Mouse (Mus musculus) liver, adult 2 months (tissue): ENCODE measurements around the gene Ttc39b. TPM values are rescaled to one million over a fixed set of nuclear protein-coding genes. Genes with fewer than 3 reads are reported as not detected.
A peak's percentile ranks its signal among the peaks of the same experiment; 100 is the strongest.

Source experiments
- DNase-seq: peaks from one replicate; pipeline ENCODE4 v3.0.0-alpha.2; 2011; ENCODE audit warnings: low read depth, low spot score; ENCODE audit errors: extremely low read depth
- H3K27ac ChIP-seq: fragments of 200-500 bp; replicated peaks from 2 replicates; pipeline ENCODE4 v1.5.1; 2012; ENCODE audit warnings: low read depth, mild to moderate bottlenecking, control low read depth, inconsistent platforms, low read length; ENCODE audit not compliant: insufficient read depth
- H3K27me3 ChIP-seq: fragments of 200-500 bp; 2 replicates; pipeline ENCODE4 v1.6.1; 2012; ENCODE audit warnings: mild to moderate bottlenecking, moderate library complexity, low read length, inconsistent platforms; ENCODE audit not compliant: control insufficient read depth, insufficient read depth
- H3K36me3 ChIP-seq: fragments of 200-500 bp; 2 replicates; pipeline ENCODE4 v1.6.1; 2012; ENCODE audit warnings: low read length, inconsistent platforms; ENCODE audit not compliant: control insufficient read depth, insufficient read depth
- H3K4me1 ChIP-seq: fragments of 200-500 bp; 2 replicates; pipeline ENCODE4 v1.6.1; 2011; ENCODE audit warnings: low read length; ENCODE audit not compliant: control insufficient read depth, insufficient read depth
- H3K4me3 ChIP-seq: fragments of 200-500 bp; 2 replicates; pipeline ENCODE4 v1.5.1; 2011; ENCODE audit warnings: low read depth, mild to moderate bottlenecking, control low read depth, low read length, moderate library complexity; ENCODE audit not compliant: insufficient read depth
- H3K79me2 ChIP-seq: fragments of 200-500 bp; 2 replicates; pipeline ENCODE4 v1.6.1; 2012; ENCODE audit warnings: inconsistent platforms, mild to moderate bottlenecking, low read length, moderate library complexity; ENCODE audit not compliant: control insufficient read depth, insufficient read depth
- H3K9ac ChIP-seq: fragments of 200-500 bp; 2 replicates; pipeline ENCODE4 v1.6.1; 2012; ENCODE audit warnings: low read depth, mild to moderate bottlenecking, control low read depth, inconsistent platforms, low read length
- CTCF ChIP-seq: fragments of 200-500 bp; IDR thresholded peaks from 2 replicates; pipeline ENCODE4 v1.5.1; 2011; ENCODE audit warnings: low read depth, low read length, control low read depth
- POLR2A ChIP-seq: fragments of 200-500 bp; IDR thresholded peaks from 2 replicates; pipeline ENCODE4 v1.6.1; 2011; ENCODE audit warnings: low read length, control low read depth; ENCODE audit not compliant: insufficient read depth; ENCODE audit errors: extremely low read depth
- WGBS: fragments of 180-500 bp; shearing (Covaris S2); methylation state at CpG from one replicate; pipeline ENCODE4 v1.1.7; 2018; 5-methylcytosine and 5-hydroxymethylcytosine counted together
- polyA plus RNA-seq: library from polyadenylated mRNA; depleted of rRNA; stranded (reverse); fragments of >200 nt; gene quantifications from 2 replicates; pipeline ENCODE4 v1.2.3, GENCODE M21; 2012
- total RNA-seq: library from RNA; depleted of rRNA; stranded (reverse); fragments of >200 nt; gene quantifications from 2 replicates; pipeline ENCODE4 v1.2.3, GENCODE M21; 2014

Gene Ttc39b
- total and polyA plus RNA-seq, 2 experiments, result 6.7 to 21.0 TPM

DNA sequence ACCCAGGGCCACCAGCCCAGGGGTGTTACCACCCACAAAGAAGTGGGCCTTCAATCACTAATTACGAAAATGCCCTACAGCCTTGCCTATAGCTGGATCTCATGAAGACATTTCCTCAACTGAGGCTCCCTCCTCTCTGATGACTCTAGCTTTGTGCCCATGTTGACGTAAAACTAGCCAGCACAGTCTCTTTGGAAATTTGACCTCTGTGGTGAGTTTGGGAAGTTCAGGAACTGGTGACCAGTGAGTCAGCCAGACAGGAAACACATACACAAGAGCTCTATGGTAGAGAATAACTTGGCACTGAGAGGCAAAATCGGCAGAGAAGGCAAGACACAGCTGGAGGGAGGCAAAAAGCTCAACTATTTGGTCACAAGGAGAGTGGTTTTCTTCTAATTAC, 15.1 kb downstream of the Ttc39b start:
- TF ChIP-seq POLR2A (no peak), CTCF (no peak)
- peaks cover 41% of the 10 kb centered on the region for H3K79me2 ChIP-seq
- H3K4me1 ChIP-seq, result peaks cover 18% of the 10 kb centered on the region
- H3K9ac ChIP-seq, result no peak overlapping the region
- H3K27ac ChIP-seq, result peak overlapping the region; percentile 70
- 37% methylated on average over 3 of the region's 3 CpGs for WGBS
- H3K36me3 ChIP-seq, result no peaks in the 10 kb centered on the region
- DNase-seq, result peak; percentile 82
- no peak overlapping the region for H3K4me3 ChIP-seq
- H3K27me3 ChIP-seq, result no peaks in the 10 kb centered on the region

DNA sequence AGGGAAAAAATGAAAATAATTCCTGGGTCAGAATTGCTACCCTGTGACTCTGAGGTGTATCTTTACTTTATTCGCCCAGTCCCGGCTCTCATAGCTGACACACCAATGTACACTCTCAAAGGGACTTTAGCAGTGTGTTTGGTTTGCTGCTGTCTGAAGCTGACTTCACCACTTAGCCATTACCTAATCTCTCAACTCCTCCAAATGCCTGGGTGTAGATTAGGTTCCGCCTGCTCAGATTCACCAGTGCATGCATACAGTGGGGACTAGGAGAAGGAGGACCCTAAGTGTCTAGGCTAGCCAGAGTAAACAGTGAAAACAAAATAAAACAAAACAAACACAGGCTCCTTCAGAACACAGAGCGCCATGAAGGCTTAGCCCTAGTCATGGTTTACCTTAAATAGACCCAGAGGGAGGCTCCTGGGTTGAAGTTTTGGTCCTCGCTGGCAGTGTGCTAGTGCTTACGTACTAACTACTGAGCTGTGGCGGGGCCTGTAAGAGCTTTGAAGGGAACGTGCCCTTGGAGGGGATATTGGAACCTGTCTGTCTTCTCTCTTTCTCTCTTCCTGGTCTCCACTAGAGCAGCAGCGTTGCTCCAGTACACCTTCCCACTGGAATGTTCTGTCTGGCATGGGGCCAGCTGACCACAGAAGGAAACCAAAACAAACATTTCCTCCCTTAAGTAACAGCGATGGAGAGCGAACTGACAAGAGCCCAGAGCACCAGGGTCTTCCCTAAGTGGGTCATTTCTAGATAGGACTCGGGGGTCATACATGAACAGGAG, 16.2 kb downstream of the Ttc39b start:
- Histone ChIP-seq H3K27me3 (no peaks in the 10 kb centered on the region), H3K4me1 (peaks cover 20% of the 10 kb centered on the region), H3K27ac (no peak overlapping the region), H3K9ac (no peak overlapping the region), H3K36me3 (no peaks in the 10 kb centered on the region), H3K4me3 (no peak overlapping the region), H3K79me2 (peaks cover 40% of the 10 kb centered on the region)
- no peak for DNase-seq
- TF ChIP-seq POLR2A (no peak), CTCF (no peak)
- WGBS, result 79% methylated on average over 12 of the region's 12 CpGs

DNA sequence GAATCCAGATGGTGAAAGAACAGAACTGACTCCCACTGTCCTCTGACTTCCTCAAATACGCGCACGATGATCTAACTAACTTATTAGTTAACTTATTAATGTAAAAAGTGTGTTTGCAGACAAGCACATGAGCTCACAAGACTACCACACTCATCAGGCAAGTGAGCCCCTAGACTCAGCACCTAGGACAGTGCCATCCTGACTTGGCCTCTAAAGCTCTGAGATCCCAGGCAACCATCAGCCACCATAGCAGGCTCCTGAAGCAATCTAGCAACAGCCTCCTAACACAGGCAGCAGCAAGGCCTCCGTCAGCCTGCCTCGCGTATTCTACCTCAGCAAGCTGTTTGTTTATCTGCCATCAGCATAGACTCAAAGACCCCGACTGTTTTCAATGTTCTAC, 17.2 kb downstream of the Ttc39b start:
- WGBS, result 82% methylated on average over 7 of the region's 7 CpGs

DNA sequence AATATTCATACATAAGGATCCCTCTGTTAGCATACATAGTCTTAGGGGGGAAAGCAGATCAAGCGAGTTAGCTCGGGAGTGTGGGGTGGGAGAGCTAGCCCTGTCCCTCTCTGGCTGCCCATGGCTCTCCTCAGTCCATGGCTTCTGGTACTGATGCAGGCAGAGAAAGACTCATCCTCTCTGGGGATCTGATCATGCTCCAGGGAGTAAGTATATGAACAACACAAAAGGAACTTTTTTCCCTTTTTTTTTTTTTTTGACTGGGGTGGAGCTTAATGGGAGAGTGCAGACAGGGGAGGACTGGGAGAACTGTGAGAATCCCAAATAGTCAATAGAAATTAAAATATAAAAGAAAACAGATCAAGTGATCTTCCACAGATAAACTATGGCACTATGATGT, 19.0 kb downstream of the Ttc39b start:
- no peak for DNase-seq
- WGBS, result 92% methylated on average over 2 of the region's 2 CpGs
- H3K79me2 ChIP-seq, result peaks cover 36% of the 10 kb centered on the region; the same call in 1 of the 2 replicates
- no peaks in the 10 kb centered on the region for H3K27me3 ChIP-seq
- no peaks in the 10 kb centered on the region for H3K36me3 ChIP-seq
- H3K4me3 ChIP-seq, result no peak overlapping the region
- H3K27ac ChIP-seq, result no peak overlapping the region
- no peak for TF ChIP-seq POLR2A
- TF ChIP-seq CTCF, result no peak
- peaks cover 16% of the 10 kb centered on the region for H3K4me1 ChIP-seq
- H3K9ac ChIP-seq, result no peak overlapping the region

More for the DNA sequence above, 17.2 kb downstream of the Ttc39b start:
- Histone ChIP-seq H3K79me2 (peaks cover 40% of the 10 kb centered on the region), H3K27ac (no peak overlapping the region), H3K36me3 (no peaks in the 10 kb centered on the region), H3K4me1 (peaks cover 19% of the 10 kb centered on the region), H3K27me3 (no peaks in the 10 kb centered on the region), H3K9ac (no peak overlapping the region), H3K4me3 (no peak overlapping the region)
- DNase-seq, result no peak
- no peak for TF ChIP-seq CTCF
- no peak for TF ChIP-seq POLR2A

DNA sequence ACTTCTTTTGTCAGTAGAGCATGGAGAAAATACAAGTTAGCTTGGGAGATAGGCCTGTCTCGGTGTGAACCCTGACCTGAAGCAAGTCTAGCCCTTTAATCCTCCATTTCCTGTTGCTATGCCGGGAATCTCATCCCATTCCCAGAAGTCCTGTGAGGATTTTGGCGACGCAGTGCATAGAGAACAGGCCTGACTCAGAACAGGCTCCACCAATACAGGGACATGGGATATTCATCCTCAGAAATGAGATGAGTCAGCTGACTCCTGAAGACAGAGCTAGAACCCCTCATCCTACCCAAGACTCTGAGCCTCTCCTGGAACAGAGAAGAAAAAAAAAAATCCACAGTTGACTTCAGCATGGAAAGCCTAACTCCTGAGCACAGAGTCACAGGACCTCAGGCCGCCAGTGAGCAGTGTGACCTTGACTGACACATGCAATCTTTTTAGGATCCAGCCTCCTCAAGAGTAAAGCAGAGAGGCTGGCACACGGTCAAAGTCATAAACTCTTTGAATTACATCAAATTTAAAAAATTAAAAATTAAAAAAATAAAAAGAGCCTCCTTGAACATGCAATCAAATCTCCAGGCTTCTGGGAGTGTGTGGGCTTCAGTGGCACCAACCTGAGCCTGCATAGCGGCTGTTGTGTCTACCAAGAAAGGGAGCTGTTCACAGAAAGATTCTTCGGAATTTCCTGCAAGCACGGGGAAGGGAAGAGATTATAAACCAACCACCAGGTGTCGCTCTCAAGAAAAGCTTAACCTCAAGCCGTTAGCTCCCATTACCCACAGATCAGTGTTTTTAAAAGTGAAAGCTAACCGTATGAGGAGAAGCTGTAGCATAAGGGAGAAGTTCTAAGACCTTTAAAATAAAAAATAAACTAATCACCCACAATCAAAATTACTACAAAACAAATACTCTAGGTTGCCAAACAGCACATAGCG, 20.9 kb downstream of the Ttc39b start:
- Histone ChIP-seq H3K9ac (no peak overlapping the region), H3K36me3 (no peaks in the 10 kb centered on the region), H3K27ac (0 out of 2 replicates have a peak overlapping the region, but pooled peaks have one; percentile 15), H3K4me3 (no peak overlapping the region), H3K79me2 (peaks cover 43% of the 10 kb centered on the region; the same call in 1 of the 2 replicates), H3K27me3 (no peaks in the 10 kb centered on the region), H3K4me1 (peaks cover 6% of the 10 kb centered on the region)
- DNase-seq, result peak; percentile 82
- TF ChIP-seq CTCF (peak; percentile 33; the same call in 1 of the 2 replicates), POLR2A (no peak)
- WGBS, result 23% methylated on average over 13 of the region's 13 CpGs
